Mouse (Mus musculus): ENCODE measurements around the gene Zfp995. TPM values are rescaled to one million over a fixed set of nuclear protein-coding genes. Genes with fewer than 3 reads are reported as not detected.
"Not testable (repeated sequence)": the region's sequence is repeated elsewhere in the genome, so short reads cannot be mapped to it uniquely, and the experiment has no call there.

Zfp995 gene
- total RNA-seq (2021): 1 to 10 TPM; 4.3 to 4.9 TPM
- long read RNA-seq, partial matches to known transcripts: 0 of 4 reads
- long read RNA-seq, other reads (novel, unspliced or antisense): 3 of 4 reads

DNA sequence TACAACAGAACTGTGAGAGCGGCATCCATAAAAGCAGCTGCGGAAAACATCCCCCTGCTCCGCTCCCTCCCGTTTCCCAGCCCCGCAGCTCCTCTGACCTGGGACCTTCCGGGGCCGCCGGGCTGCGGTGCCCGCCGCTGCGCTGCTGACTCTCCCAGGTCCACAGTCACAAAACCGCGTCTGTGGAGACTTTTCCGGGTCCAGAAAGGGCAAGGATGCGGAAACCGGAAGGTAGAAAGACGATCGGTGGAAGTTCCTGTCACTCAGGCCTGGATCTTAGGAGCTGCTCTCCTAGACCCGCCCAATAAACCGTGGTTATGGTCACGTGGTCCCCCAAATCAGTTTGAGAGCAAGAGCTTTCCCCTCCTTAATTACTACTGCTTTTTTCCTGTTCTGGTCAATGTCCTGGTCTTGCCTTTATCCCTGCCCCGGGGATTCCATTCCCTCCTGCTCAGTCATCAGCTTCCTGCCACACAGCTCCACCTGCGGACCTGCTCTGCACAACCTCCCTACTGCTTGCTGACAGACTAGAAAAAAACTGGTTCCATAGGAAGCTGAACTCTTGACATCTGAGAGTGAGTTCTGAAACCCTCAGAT, at the start of gene Zfp995:
Zfp995 (minus strand) TSS at position 471 of the 597 bp plus-strand sequence.
- peak; percentile 46 to 72 for DNase-seq (ENCODE audit: low spot score in 2 of 2)

GRCm38 (mm10) chr17:21909039-21909438, 687 bp downstream of the Zfp995 start:
- DNase-seq (ENCODE audit: low spot score in 2 of 2): no peak

- no peak for DNase-seq (ENCODE audit: low spot score in 2 of 2)
Observed at GRCm38 (mm10) chr17:21871256-21871655, 38.5 kb downstream of the Zfp995 start.

GRCm38 (mm10) chr17:21846322-21846582, 63.5 kb downstream of the Zfp995 start:
- DNase-seq (ENCODE audit: low spot score in 2 of 2): not testable (repeated sequence)

- DNase-seq (ENCODE audit: low spot score in 2 of 2): peak; percentile 0 to 8
Observed at GRCm38 (mm10) chr17:21845545-21846321, 64.0 kb downstream of the Zfp995 start, which contains the start of gene Zfp820. Zfp820 (minus strand) TSS chr17:21845772.

DNA sequence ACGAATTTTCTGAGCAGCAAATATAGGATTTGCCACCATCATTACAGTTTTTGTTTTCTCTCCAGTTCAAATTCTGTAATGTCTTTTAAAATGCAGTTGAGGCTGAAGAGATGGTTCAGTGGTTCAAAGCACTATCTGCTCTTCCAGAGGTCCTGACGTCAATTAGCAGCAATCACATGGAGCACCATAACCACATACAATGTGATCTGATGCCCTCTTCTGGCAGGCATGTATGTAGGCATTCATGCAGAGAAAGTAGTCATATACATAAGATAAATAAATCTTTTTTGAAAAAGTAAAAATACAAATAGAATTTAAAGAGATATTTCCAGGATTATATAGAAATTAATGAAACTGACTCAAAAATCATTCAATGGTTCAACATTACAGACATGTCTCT, 71.2 kb downstream of the Zfp995 start:
- DNase-seq (ENCODE audit: low spot score in 2 of 2): no peak

Other genes starting within 250 kb of the Zfp995 start
- gene Gm10226, start 218.1 kb downstream of the Zfp995 start, total RNA-seq (2021): 1 to 10 TPM; 2.1 to 5.4 TPM
- 1 to 10 TPM; 7.3 to 8.6 TPM for gene Zfp760, start 202.2 kb downstream of the Zfp995 start, total RNA-seq (2021)
- 1 to 10 TPM; 3.8 to 3.9 TPM for gene Zfp229, start 179.1 kb downstream of the Zfp995 start, total RNA-seq (2021)
- gene Zfp820, start 64.2 kb downstream of the Zfp995 start, total RNA-seq (2021): under 1 TPM; 0.38 to 0.54 TPM
- 10 to 100 TPM; 14.6 to 14.8 TPM for gene Zfp942, start 52.5 kb upstream of the Zfp995 start, total RNA-seq (2021)
- 10 to 100 TPM; 20.7 to 21.2 TPM for gene Zfp943, start 52.6 kb upstream of the Zfp995 start, total RNA-seq (2021)

All from layer of hippocampus, adult 18-20 months (tissue).